Mouse (Mus musculus): ENCODE data around the gene Efcab2. TPM values are rescaled to one million over a fixed set of nuclear protein-coding genes. Genes with fewer than 3 reads are reported as not detected.

Efcab2 gene
- polyA plus RNA-seq, 1 experiment from 2014 or later = 4.9 TPM

- Histone ChIP-seq H3K4me3 (no peak overlapping the region), H3K27me3 (no peaks in the 10 kb centered on the region), H3K4me2 (replicated peaks) (no peak overlapping the region), H3K9me3 (no peaks in the 10 kb centered on the region), H3K27ac (no peak overlapping the region), H3K9ac (no peak overlapping the region), H3K4me1 (no peaks in the 10 kb centered on the region), H3K36me3 (no peaks in the 10 kb centered on the region)
- ATAC-seq (ENCODE audit: low FRiP score, low read depth) = no peak
- 80% methylated on average over 3 of the region's 3 CpGs for WGBS
Observed at GRCm38 (mm10) chr1:178378115-178378514, 27.8 kb upstream of the Efcab2 start.

GRCm38 (mm10) chr1:178379224-178379623 lies 26.7 kb upstream of the Efcab2 start:
- no peak overlapping the region for H3K9ac ChIP-seq
- 81% methylated on average over 1 of the region's 1 CpGs for WGBS

GRCm38 (mm10) chr1:178382165-178382564 lies 23.7 kb upstream of the Efcab2 start:
- Histone ChIP-seq H3K4me3 (no peak overlapping the region), H3K27ac (no peak overlapping the region), H3K9ac (no peak overlapping the region), H3K27me3 (no peaks in the 10 kb centered on the region), H3K4me2 (replicated peaks) (no peak overlapping the region), H3K9me3 (no peaks in the 10 kb centered on the region), H3K4me1 (no peaks in the 10 kb centered on the region), H3K36me3 (no peaks in the 10 kb centered on the region)
- no peak for ATAC-seq (ENCODE audit: low FRiP score, low read depth)

More at GRCm38 (mm10) chr1:178379224-178379623, 26.7 kb upstream of the Efcab2 start:
- Histone ChIP-seq H3K9me3 (no peaks in the 10 kb centered on the region), H3K27me3 (no peaks in the 10 kb centered on the region), H3K4me3 (no peak overlapping the region), H3K36me3 (no peaks in the 10 kb centered on the region), H3K4me2 (replicated peaks) (no peak overlapping the region), H3K4me1 (no peaks in the 10 kb centered on the region), H3K27ac (no peak overlapping the region)
- ATAC-seq (ENCODE audit: low FRiP score, low read depth) = no peak

GRCm38 (mm10) chr1:178388802-178389201 lies 17.1 kb upstream of the Efcab2 start:
- no peak overlapping the region for H3K4me3 ChIP-seq

GRCm38 (mm10) chr1:178389401-178389800 lies 16.5 kb upstream of the Efcab2 start:
- Histone ChIP-seq H3K27ac (no peak overlapping the region), H3K9me3 (no peaks in the 10 kb centered on the region), H3K4me3 (no peak overlapping the region), H3K36me3 (no peaks in the 10 kb centered on the region), H3K9ac (no peak overlapping the region), H3K4me1 (0 out of 2 replicates have a peak, but pooled peaks cover 4% of the 10 kb centered on the region), H3K4me2 (replicated peaks) (no peak overlapping the region), H3K27me3 (no peaks in the 10 kb centered on the region)
- 67% methylated on average over 2 of the region's 2 CpGs for WGBS
- no peak for ATAC-seq (ENCODE audit: low FRiP score, low read depth)

More at GRCm38 (mm10) chr1:178388802-178389201, 17.1 kb upstream of the Efcab2 start:
- Histone ChIP-seq H3K4me2 (replicated peaks) (no peak overlapping the region), H3K27me3 (no peaks in the 10 kb centered on the region), H3K27ac (no peak overlapping the region), H3K9ac (no peak overlapping the region), H3K36me3 (no peaks in the 10 kb centered on the region), H3K9me3 (no peaks in the 10 kb centered on the region), H3K4me1 (0 out of 2 replicates have a peak, but pooled peaks cover 4% of the 10 kb centered on the region)
- 84% methylated on average over 4 of the region's 4 CpGs for WGBS
- no peak for ATAC-seq (ENCODE audit: low FRiP score, low read depth)

GRCm38 (mm10) chr1:178392970-178393369 lies 12.9 kb upstream of the Efcab2 start:
- Histone ChIP-seq H3K27ac (no peak overlapping the region), H3K36me3 (no peaks in the 10 kb centered on the region), H3K4me2 (replicated peaks) (no peak overlapping the region), H3K9me3 (no peaks in the 10 kb centered on the region), H3K9ac (no peak overlapping the region), H3K4me3 (no peak overlapping the region), H3K4me1 (peaks cover 10% of the 10 kb centered on the region; the same call in 1 of the 2 replicates), H3K27me3 (no peaks in the 10 kb centered on the region)
- ATAC-seq (ENCODE audit: low FRiP score, low read depth) = no peak
- 74% methylated on average over 5 of the region's 5 CpGs for WGBS

- WGBS = 85% methylated on average over 6 of the region's 6 CpGs
- no peak for ATAC-seq (ENCODE audit: low FRiP score, low read depth)
- H3K9me3 ChIP-seq = no peaks in the 10 kb centered on the region
- no peak overlapping the region for H3K27ac ChIP-seq
- no peak overlapping the region for H3K4me3 ChIP-seq
- H3K4me2 ChIP-seq (replicated peaks) = no peak overlapping the region
- H3K36me3 ChIP-seq = no peaks in the 10 kb centered on the region
- no peaks in the 10 kb centered on the region for H3K27me3 ChIP-seq
- peaks cover 13% of the 10 kb centered on the region; the same call in 1 of the 2 replicates for H3K4me1 ChIP-seq
- H3K9ac ChIP-seq = no peak overlapping the region
Observed at GRCm38 (mm10) chr1:178395091-178395490, 10.8 kb upstream of the Efcab2 start.

GRCm38 (mm10) chr1:178396383-178396782 lies 9.5 kb upstream of the Efcab2 start:
- Histone ChIP-seq H3K36me3 (no peaks in the 10 kb centered on the region), H3K9ac (no peak overlapping the region), H3K4me2 (replicated peaks) (no peak overlapping the region), H3K27me3 (no peaks in the 10 kb centered on the region), H3K4me1 (peaks cover 22% of the 10 kb centered on the region), H3K27ac (no peak overlapping the region), H3K9me3 (no peaks in the 10 kb centered on the region), H3K4me3 (no peak overlapping the region)
- WGBS = 49% methylated on average over 4 of the region's 4 CpGs
- ATAC-seq (ENCODE audit: low FRiP score, low read depth) = 0 out of 2 replicates have a peak, but pooled peaks have one; percentile 42

GRCm38 (mm10) chr1:178399879-178400278 lies 6.0 kb upstream of the Efcab2 start:
- H3K9me3 ChIP-seq = no peaks in the 10 kb centered on the region
- no peak overlapping the region for H3K27ac ChIP-seq
- H3K36me3 ChIP-seq = no peaks in the 10 kb centered on the region
- H3K9ac ChIP-seq = no peak overlapping the region
- H3K4me3 ChIP-seq = no peak overlapping the region
- H3K4me1 ChIP-seq = peaks cover 22% of the 10 kb centered on the region
- ATAC-seq (ENCODE audit: low FRiP score, low read depth) = no peak
- H3K27me3 ChIP-seq = no peaks in the 10 kb centered on the region
- no peak overlapping the region for H3K4me2 ChIP-seq (replicated peaks)
- whole genome bisulfite sequencing = 73% methylated on average over 6 of the region's 6 CpGs

GRCm38 (mm10) chr1:178400652-178401051 lies 5.2 kb upstream of the Efcab2 start:
- Histone ChIP-seq H3K4me2 (replicated peaks) (peak overlapping the region; percentile 2; the same call in 1 of the 2 replicates), H3K27me3 (no peaks in the 10 kb centered on the region), H3K9me3 (no peaks in the 10 kb centered on the region), H3K9ac (0 out of 2 replicates have a peak overlapping the region, but pooled peaks have one; percentile 15), H3K27ac (no peak overlapping the region), H3K4me3 (no peak overlapping the region), H3K36me3 (no peaks in the 10 kb centered on the region), H3K4me1 (peaks cover 22% of the 10 kb centered on the region)
- WGBS = 48% methylated on average over 7 of the region's 7 CpGs
- ATAC-seq (ENCODE audit: low FRiP score, low read depth) = no peak

- Histone ChIP-seq H3K4me1 (peaks cover 15% of the 10 kb centered on the region), H3K9ac (no peak overlapping the region), H3K36me3 (no peaks in the 10 kb centered on the region), H3K27ac (no peak overlapping the region), H3K27me3 (no peaks in the 10 kb centered on the region), H3K4me3 (no peak overlapping the region), H3K9me3 (no peaks in the 10 kb centered on the region), H3K4me2 (replicated peaks) (no peak overlapping the region)
- no peak for ATAC-seq (ENCODE audit: low FRiP score, low read depth)
- 93% methylated on average over 6 of the region's 6 CpGs for WGBS
Observed at GRCm38 (mm10) chr1:178401960-178402359, 3.9 kb upstream of the Efcab2 start.

- WGBS = under 1% methylated on average over 23 of the region's 23 CpGs
- Histone ChIP-seq H3K9ac (peak overlapping the region; percentile 96), H3K27ac (peak overlapping the region; percentile 100), H3K4me3 (peak overlapping the region; percentile 68), H3K9me3 (no peaks in the 10 kb centered on the region), H3K27me3 (no peaks in the 10 kb centered on the region), H3K4me1 (peaks cover 9% of the 10 kb centered on the region), H3K36me3 (no peaks in the 10 kb centered on the region), H3K4me2 (replicated peaks) (peak overlapping the region; percentile 65)
- peak; percentile 72 for ATAC-seq (ENCODE audit: low FRiP score, low read depth)
Observed at GRCm38 (mm10) chr1:178405445-178405911, 407 bp upstream of the Efcab2 start.
